Mouse (Mus musculus): ENCODE data around the gene Tuft1. TPM values are rescaled to one million over a fixed set of nuclear protein-coding genes. Genes with fewer than 3 reads are reported as not detected.

Tuft1 gene
- total RNA-seq, 2 experiments from 2014 or later, result 2.5 to 2.8 TPM

DNA sequence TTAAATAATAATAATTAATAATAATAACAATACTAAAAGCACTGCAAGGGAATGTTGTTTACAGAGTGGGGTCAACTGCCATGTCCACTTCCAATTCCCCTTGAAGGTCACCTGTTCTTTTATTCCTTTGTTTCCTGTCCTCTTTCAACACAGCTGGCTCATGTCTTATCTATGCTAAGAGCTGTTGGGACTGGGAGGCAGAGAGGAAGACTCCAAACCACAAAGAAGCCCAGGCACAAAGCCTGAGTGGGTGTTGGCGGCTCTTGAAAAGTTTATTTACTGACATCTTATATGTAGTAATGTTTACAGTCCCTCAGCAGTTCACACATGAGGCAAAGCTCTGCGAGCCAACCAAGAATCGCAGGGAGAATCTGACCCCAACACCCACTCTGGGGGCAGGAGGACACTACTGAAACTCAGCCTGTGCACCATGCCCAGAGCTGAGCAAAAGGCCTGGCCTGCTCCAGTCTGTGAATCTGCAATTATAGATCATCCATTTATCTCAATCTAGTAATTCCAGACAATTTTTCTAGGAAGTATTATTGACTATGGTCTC is 61.4 kb downstream of the Tuft1 start:
- no peak for DNase-seq (ENCODE audit: low spot score in 2 of 2)

DNA sequence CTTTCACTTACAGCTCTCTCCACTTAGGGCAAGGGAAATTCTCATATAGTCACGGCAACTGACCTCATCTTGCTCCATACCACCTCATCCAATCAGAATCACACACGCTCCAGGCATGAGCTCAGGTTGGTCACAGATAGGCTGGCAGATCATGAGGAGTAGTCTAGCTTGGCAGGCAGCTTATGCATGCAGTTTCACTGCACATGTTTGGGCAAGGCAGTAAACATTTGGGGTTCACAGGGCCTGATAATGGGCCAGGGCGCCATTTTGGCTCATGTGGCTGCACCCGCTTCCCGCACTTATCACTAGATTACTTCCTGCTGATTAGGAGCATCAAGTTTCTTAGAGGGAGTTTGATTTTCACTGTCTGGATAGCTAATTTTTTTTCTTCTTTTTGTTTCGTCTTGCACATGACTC is 62.8 kb downstream of the Tuft1 start:
- no peak for DNase-seq (ENCODE audit: low spot score in 2 of 2)

DNA sequence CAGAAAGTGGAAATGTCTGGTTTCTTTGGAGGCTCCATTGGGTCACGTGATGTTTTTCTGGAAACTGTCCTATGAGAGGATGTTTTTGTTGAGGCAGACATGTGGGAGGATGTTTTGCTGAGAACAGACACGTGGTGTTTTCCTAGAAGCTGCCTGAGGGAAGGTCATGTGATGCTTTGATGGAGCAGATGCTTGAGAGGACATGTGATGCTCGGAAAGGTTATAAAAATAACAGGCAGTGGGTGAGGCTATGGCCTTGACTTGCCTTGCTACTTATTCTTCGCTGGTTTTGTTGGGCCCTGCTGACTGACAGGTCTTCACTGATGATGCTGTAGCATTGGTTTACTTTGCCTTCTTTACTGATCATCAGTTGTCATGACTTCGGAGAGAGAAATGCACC is 67.6 kb downstream of the Tuft1 start:
- no peak for DNase-seq (ENCODE audit: low spot score in 2 of 2)

DNA sequence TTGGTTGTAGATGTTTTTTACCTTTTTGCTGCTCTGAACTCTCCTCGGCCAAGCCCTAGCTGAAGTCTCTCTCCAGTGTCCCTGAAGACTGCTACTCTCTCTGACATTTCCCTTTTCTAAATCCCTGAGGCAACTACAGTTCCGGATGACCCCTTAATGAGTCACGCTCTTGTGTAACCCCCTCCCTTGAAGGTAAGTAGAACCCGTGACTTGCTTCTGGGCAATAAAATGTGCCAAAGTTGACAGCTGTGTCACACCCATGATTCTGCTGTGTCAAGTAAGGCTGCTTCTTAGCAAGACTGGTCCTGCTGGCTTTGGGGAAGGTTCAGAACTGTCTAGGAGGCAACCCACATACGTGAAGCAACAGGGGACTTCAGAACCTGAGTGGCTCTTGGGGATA is 70.7 kb downstream of the Tuft1 start:
- no peak for DNase-seq (ENCODE audit: low spot score in 2 of 2)

DNA sequence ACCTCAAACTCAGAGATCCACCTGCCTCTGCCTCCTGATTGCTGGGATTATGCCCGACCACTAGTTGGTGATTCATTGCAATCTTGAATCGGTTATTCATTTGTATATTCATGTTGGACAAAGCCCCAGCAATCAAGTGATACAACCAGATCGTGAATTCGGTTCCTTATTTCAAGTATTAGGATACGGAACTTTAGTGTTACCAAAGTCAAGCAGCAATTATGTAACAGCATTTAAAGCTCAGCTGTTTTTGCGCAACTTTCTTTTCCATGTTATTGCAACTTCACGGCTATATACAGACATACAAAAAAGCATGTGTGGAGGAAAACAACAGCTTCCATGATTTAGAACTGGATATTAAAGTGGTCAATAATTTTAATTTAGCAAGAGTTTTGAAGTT is 75.7 kb downstream of the Tuft1 start:
- no peak for DNase-seq (ENCODE audit: low spot score in 2 of 2)

DNA sequence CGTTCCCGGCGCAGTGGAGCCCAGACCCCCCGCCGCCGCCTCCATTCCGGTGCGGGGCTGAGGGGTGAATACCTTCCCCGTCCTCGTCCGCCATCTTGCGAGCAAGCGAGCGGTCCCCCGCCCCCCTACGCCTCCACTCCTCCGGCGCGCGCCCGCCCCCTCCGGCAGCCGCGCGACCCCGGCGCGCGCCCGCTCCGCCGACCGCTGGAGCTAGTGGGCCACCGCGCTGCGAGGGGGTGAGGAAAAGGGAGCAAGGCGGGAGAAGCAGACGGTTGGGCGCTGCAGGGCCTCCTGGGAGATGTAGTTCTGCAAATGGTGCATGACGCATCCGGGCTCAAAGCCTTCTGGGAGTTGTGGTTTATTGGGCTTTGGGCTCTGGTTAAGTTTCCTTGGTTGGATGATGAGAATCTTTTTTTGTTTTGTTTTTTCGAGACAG is 76.2 kb downstream of the Tuft1 start, which contains the start of gene Snx27:
Gene Snx27 (minus strand): TSS at position 261 of the 436 bp plus-strand sequence.
- DNase-seq (ENCODE audit: low spot score in 2 of 2), result peak; percentile 85 to 93

DNA sequence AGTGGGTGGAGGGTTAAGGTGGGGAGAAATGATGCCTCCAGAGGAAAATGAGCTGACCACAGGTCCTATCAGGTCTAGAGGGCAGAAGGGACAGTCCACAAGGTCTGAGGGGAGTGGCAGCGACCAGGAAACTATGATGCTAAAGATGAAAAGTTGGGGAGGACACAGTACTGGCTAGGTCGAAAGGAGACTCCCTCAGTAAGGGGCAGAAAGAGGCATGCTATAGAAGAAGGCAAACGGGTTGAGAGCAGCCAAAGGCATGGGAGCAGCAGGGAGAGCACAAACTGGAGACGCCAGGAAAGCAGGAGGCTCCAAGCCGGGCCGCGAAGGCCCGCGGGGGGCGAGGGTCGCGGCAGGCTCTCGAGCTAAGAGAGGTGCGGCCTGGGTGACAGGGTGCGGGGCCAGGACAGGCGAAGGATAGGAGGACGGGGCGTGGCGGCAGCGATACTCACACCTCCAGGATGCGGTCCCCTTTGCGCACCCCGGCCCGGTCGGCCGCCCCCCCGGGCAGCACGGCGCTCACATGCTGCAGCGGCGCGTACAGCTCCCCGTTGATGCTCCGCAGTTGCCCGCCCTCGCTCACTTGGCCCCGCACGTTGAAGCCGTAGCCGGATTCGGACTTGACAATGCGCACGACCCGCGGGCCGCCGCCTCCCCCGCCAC is 76.7 kb downstream of the Tuft1 start:
- no peak for DNase-seq (ENCODE audit: low spot score in 2 of 2)

DNA sequence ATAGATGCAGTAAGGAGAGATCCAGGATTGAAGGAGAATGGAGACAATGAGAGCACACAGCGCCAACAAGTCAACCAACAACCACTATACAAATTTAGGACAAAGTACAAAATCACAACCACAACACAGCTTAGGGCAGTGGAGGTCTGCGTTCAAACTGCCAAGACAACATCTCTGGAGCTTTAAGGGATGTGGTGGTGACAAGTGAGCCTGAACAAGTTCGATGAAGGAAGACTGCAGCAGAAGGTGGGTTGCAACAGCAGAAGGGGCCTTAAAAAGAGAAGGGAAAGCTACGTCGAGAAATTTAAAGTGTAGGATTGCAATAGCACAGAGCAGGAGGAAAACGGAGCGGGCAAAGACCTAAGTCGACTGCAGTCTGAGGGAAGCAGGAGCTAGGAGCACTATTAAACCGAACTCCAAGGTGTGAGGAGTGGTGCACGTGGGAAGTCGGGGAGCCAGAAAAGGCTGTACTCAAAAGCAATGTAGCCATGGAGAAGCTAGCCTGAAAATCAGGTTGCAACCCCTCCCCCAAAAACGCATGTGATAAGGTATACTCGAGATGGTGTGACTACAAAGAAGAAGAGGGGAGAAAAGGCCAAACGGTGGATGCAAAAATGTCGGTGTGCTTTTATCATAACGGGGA is 77.4 kb downstream of the Tuft1 start:
- DNase-seq (ENCODE audit: low spot score in 2 of 2), result peak; percentile 8 to 17

DNA sequence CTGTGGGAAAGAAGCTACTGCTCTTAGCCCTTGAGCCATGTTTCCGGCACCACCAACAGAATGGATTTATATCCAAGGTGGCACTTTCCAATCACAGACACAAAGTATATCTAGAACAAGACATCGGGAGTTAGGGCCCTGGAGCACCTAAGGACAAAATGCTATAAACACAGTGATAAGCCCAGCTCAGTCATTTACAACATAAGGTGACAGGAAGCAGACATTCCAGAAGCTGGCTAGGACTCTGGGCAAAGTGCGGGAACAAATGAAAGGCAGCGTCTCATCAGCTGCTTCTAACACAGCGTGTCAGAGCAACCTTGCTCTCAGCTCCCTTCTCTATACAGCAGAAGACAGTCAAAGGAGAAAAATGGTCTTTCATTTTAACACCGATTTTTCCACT is 84.2 kb downstream of the Tuft1 start:
- no peak for DNase-seq (ENCODE audit: low spot score in 2 of 2)

DNA sequence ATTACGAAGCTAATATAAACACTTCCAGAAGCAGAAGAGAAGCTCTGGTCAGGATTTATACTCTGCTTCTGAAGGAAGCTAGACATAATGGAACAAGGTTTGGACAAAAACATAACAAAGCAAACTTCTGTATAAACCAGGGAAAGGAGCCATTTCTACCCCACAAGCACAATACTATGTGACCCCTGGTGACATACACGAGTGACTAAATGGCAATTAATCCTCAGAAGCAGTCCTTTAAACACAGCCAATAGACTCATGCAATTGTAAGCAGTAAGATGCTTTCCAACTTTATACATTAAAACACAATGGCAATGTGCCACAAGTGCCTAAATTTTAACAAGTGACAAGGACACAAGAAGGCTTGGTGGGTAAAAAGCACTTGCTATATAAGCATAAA is 91.4 kb downstream of the Tuft1 start:
- DNase-seq (ENCODE audit: low spot score in 2 of 2), result no peak

DNA sequence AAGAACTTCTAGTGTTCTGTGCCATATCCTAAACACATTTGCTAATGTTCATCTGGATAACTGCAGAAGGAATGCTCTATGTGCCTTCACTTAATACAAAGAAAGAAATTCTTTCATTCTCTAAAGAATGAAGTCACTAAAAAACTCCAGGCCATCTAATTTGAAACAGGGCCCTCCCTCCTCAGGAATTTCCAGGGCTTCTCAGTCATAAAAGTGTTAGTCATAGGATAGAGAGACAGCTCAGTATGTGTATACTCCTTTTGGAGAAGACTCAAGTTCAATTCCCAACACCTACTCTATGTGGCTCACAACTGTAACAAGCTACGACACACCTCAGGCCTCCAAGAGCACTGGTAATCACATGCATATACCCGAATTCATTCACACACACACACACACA is 93.1 kb downstream of the Tuft1 start:
- DNase-seq (ENCODE audit: low spot score in 2 of 2), result no peak

DNA sequence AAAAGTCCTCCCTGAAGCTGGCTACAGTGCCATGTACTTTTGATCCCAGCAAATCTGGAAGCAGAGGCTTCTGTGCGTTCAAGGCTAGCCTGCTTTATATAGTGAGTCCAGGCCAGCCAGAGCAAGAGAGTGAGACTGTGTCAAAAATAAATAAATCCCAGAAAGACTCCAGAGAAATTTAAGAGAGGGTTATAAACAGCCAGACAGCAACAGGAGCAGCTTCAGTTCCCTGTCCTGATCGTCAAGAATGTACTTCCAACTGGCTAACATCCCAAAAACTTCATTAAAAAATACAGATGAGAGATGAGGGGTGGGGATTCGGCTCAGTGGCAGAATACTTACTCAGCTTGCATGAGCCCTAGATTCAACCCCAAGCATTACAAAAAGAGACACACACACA is 93.5 kb downstream of the Tuft1 start:
- no peak for DNase-seq (ENCODE audit: low spot score in 2 of 2)

DNA sequence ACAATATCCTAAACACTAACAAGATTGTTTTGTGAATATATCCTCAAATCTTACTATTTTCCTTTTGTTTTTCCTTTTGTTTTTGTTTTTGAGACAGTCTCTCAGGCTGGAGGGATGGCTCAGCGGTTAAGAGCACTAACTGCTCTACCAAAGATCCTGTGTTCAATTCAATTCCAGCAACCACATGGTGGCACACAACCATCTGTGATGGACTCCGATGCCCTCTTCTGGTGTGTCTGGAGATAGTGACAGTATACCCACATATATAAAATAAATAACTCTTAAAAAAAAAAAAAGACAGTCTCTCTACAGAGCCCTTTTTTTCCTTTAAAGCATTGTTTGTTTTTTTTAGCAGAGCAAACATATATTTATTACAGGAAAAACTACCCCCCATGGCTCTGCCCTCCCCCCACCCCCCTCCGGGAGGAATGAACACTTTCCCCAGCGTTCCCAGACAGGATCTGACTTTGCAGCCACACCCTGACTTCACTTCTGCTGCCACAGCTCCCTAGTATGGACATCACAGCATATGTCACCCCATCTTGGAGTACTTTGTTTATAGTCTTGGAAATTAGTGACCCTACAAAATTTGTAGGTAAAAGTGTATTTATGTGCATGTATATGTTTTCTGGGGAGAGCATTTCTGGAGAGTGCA is 94.2 kb downstream of the Tuft1 start:
- no peak for DNase-seq (ENCODE audit: low spot score in 2 of 2)

DNA sequence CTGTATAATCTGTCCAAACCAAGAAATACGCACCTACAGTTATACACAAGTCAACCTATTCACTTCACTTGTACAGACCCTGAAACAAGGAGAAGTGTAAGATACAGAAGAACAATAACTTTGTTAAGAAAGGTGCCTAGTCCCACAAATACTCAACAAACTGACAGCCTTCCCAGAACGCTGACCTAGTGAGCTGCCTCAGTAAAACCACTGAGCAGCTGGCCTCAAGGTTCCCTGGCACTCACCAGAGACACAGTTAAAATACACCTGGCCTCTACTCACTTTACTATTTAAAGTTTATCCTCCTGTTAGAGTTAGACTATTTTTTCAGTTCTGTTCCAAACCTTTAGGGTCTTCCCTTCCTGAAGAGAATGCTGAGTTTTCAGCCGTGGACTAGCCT is 95.5 kb downstream of the Tuft1 start:
- no peak for DNase-seq (ENCODE audit: low spot score in 2 of 2)

Other genes starting within 250 kb of the Tuft1 start
- gene Tdrkh, start 245.6 kb downstream of the Tuft1 start, total RNA-seq (2021), result 10 to 100 TPM; 37.8 to 39.0 TPM
- gene Mrpl9, start 215.6 kb downstream of the Tuft1 start, total RNA-seq (2021), result 10 to 100 TPM; 36.9 to 37.1 TPM
- not detected for gene Oaz3, start 215.0 kb downstream of the Tuft1 start, total RNA-seq (2021)
- gene Celf3, start 180.6 kb downstream of the Tuft1 start, total RNA-seq (2021), result 100 to 1,000 TPM; 147 to 160 TPM
- gene Riiad1, start 178.5 kb downstream of the Tuft1 start, total RNA-seq (2021), result 1 to 10 TPM; 6.4 to 7.8 TPM
- 100 to 1,000 TPM; 106 TPM for gene Snx27, start 76.2 kb downstream of the Tuft1 start, total RNA-seq (2021)
- gene Gm10972, start 15.8 kb downstream of the Tuft1 start, total RNA-seq (2021), result not detected
- 1 to 10 TPM; 1.6 to 3.1 TPM for gene Selenbp2, start 34.7 kb upstream of the Tuft1 start, total RNA-seq (2021)
- 1 to 10 TPM; 3.2 to 3.6 TPM for gene Cgn, start 127.6 kb upstream of the Tuft1 start, total RNA-seq (2021)
- 10 to 100 TPM; 53.4 to 54.2 TPM for gene Pogz, start 178.7 kb upstream of the Tuft1 start, total RNA-seq (2021)
- 100 to 1,000 TPM; 281 to 296 TPM for gene Psmb4, start 228.1 kb upstream of the Tuft1 start, total RNA-seq (2021)

Measured in left cerebral cortex, adult 18-20 months (tissue).